Mouse (Mus musculus) heart, adult 8-10 months (tissue): ENCODE measurements at regions not wholly inside any gene's neighbourhood (a gene's known extent, or its start where the extent isn't known, plus 50 kb on each side); places are given as distances from the start of the nearest gene placed in this dataset.

ENCODE experiments used
- DNase-seq: peaks from one replicate; pipeline ENCODE4 v3.0.0; 2022; ENCODE audit warnings: low spot score

DNA sequence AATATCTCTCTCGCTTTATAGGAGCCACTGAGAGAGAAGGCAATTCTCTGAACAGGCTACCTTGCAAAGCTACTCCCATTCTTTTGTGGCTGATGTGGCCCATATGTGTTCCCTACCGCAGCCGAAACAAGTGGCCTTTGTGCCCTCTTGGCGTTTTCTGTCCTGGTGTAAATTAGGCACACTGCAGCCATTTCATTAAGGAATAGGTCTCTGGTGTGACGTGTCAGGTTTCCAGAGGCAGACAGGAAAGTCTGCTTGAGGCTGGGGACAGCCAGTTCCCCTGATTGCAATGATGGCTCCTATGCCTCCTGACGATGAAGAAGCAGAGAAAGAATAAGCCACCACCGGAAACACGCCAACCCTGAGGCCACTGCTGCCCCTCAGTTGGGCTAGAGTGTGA, 59.3 kb upstream of the Bcor start:
- DNase-seq: no peak

GRCm38 (mm10) chrX:12224314-12224713, 64.2 kb upstream of the Bcor start:
- DNase-seq: no peak

DNA sequence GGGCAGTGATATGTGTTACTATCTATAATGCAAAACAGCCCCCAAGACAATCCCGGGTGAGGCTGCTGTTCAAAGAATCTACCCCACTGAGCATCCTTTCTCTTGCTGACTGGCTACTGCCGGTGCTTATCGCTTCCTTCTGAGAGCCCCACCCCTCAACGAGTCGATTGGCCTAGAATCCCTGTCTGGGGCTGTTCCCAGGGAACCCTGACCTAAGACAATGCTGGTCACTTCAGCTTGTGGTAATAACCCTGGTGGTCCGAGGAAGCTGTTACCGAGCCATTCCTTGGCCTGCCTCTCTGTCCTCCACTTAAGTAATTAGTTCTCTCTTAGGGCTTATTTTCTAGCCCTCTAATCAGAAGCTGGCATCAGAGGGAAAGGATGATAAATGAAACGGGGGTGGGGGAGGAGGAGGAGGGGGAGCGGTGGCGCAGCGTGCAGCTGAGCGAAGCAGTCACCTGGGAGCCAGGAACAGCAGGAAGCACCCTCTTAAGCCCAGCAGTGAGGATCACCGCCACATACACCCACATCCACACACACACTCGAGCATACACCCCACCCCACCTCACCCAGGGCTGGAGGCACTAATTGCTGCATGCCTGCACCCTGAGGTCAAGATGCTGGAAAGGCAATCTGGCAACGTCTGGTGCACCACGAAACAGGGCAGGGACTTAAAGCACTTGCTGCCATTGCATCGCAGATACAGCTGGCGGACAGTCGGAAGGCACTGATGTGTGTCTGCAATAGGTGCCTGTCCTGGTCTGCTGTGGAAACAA, 65.1 kb upstream of the Bcor start:
- DNase-seq: no peak

- DNase-seq: no peak
Observed at GRCm38 (mm10) chrX:12225892-12226206, 65.7 kb upstream of the Bcor start.

GRCm38 (mm10) chrX:12240505-12241011, 80.4 kb upstream of the Bcor start:
- no peak for DNase-seq

- DNase-seq: no peak
Observed at GRCm38 (mm10) chrX:12241751-12242150, 81.6 kb upstream of the Bcor start.

- DNase-seq: no peak
Observed at GRCm38 (mm10) chrX:12249071-12249470, 88.9 kb upstream of the Bcor start.

GRCm38 (mm10) chrX:12249911-12250310, 89.8 kb upstream of the Bcor start:
- no peak for DNase-seq

GRCm38 (mm10) chrX:12251853-12252679, 91.9 kb upstream of the Bcor start:
- DNase-seq: peak; percentile 66

GRCm38 (mm10) chrX:12252680-12253021, 92.5 kb upstream of the Bcor start:
- no peak for DNase-seq

GRCm38 (mm10) chrX:12256758-12257157, 96.6 kb upstream of the Bcor start:
- no peak for DNase-seq

- DNase-seq: no peak
Observed at GRCm38 (mm10) chrX:12263834-12264233, 103.7 kb upstream of the Bcor start.

GRCm38 (mm10) chrX:12284741-12285140, 124.6 kb upstream of the Bcor start:
- DNase-seq: no peak

DNA sequence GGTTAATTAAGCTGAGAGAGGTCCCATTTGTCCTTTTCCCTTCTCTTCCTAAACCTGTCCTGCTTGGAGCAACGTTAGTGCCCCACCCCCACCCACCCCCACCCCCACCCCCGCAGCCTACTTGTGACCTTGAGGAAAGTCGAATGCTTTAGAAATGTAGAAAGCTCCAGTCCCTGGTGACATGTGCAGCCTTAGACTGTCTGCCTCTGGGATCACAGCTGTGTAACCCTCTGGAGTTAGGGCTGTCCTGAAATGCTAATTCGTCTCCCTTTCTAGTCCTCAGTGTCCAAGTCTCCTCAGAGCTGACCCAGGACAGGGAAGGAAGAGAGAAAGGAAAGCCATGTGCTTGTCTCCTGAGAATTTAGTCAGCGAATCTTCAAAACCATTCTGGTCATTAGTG, 125.0 kb upstream of the Bcor start:
- DNase-seq: no peak

- DNase-seq: no peak
Observed at GRCm38 (mm10) chrX:12285976-12286909, 126.1 kb upstream of the Bcor start.

DNA sequence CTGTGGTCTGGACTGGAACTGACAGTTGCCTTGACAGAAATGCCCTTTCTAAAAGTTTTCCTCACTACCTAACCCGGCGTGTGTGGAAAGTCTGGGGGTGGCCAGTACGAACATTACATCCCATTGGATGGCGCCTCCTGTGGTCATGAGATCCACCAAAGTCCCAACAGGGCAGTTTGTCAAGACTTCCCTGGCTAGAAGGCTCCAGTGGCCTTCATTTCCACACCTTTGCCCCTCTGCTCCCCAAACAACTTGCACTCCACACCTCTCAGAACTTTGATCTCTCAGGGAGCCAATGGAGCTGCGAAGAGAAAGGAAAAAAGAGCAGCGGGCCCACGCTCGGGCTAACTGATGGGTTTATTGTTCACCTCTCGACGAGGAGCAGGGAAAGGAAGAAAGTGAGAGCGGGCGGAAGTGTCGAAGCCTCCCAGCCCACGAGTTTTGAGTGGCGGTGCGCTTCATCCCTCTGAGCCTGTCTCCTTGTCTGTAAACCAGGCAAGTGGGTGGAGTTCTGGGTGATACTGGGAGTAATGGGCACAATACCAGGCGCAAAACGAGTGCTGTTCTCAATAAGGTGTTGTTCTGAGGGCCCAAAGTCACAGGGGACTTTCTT, 126.9 kb upstream of the Bcor start:
- DNase-seq: no peak

DNA sequence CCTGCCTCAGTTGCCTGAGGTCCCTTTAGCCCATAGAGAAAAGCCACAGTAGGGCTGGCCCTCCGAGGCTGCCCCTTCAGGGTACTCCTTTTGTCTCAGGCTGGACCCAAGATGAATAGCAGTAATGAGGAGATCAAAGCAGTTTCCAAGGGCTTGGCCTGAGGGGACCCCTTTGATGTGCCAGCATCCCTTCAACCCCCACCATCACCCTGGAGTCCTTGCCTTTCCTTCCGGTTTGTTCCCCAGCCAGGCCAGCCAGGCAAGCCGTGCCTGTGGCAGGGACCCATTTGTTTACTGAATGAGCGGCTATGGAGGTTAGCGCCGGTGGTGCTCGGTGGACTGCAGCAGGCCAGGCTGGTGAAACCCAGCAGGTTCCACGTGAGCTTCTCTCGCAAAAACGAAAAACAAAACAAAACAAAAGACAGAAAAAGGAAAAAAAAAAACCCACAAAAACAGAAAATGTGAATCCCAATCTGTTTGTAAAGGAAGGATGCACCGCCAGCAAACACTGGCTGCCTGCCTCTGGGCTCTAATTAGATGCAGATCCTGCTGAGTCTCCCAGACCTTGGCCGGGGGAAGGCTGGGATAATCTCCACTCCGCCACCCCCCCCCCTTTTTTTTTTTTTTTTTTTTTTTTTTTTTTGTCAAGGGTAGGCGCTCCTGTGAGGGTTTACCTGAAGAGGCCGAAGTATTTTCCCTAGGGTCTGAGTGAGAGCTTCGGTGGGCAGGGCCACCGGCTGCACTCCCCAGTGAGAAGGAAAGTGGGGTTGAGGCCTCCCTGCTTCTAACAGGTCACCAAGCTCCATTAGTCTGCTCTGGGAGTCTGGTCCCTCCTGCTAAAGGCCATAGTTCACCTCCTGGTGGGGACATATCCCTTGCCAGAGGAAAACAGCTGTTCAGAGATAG, 127.8 kb upstream of the Bcor start:
- DNase-seq: no peak

DNA sequence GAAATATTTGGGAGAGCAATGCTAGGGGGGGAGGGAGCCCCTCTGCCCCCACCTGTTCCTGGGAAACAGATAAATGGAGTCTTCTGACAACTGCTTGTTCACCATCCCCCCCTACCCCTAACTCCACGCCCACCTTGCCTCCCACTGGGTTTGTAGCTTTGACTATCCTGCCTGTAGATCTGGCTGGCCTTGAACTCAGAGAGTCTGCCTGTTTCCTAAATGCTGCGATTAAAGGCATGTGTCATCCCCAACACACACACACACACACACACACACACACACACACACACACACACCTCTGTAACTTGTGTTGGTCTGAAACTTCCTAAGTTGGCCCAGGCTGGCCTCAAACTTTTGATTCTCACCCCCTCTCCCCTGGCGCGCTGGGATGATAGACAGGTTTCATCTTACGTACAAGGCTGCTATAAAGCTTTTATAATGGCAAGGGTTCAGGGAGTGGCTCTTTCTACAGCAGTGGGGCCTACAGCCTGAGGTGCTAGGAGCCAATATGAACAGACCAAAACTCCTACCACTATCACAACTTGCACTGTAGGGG, 128.5 kb upstream of the Bcor start:
- DNase-seq: no peak

DNA sequence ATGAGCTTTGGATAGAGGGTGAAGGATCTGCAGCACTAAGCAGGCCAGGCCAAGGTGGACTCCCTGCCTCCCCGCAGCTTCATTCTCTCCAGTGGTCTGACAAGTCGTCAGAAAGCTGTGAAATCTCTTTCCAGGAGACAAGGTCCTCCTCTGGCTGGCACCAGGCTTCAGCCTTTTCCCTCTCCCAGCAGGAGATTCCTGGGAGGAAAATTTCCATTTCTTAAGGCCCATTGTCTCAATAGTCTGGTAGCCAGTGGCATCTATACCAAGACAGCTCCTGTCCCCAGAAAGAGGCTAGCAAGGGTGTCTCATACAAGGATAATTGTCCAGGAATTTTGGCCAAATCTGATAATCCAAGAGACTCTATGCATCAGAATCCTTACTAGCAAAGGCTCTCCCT, 133.0 kb upstream of the Bcor start:
- DNase-seq: no peak

GRCm38 (mm10) chrX:12294452-12294851, 134.3 kb upstream of the Bcor start:
- DNase-seq: no peak
